Mouse (Mus musculus): ENCODE data around the gene Krt24. TPM values are rescaled to one million over a fixed set of nuclear protein-coding genes. Genes with fewer than 3 reads are reported as not detected.

Gene Krt24
- total and polyA plus RNA-seq, 3 experiments = not detected

GRCm38 (mm10) chr11:99231049-99231816 is 53.8 kb downstream of the Krt24 start (continued):
- TF ChIP-seq UBTF (IDR thresholded peaks at IDR 0.05; ENCODE audit: borderline replicate concordance, insufficient read depth, low read depth, low read length) (no peak), RCOR1 (IDR thresholded peaks at IDR 0.05; ENCODE audit: low read depth, low read length) (0 out of 2 replicates have a peak, but pooled peaks have one; percentile 21), MAZ (IDR thresholded peaks at IDR 0.05; ENCODE audit: low read depth, low read length) (no peak), ETS1 (IDR thresholded peaks at IDR 0.05; ENCODE audit: low read depth, low read length) (no peak)

GRCm38 (mm10) chr11:99230261-99231048 is 54.6 kb downstream of the Krt24 start, which contains the start of gene Smarce1:
Smarce1 (minus strand) TSS chr11:99231017.
- peak within 1 kb of the TSS; percentile 91 to 96 for H3K4me3 ChIP-seq (ENCODE audit: control insufficient read depth in 1 of 2, insufficient read depth in 1 of 2, low read depth in 2 of 2, low read length in 2 of 2)
- peak within 1 kb of the TSS; percentile 94 for H3K9ac ChIP-seq (ENCODE audit: control insufficient read depth, low read depth, low read length, poor library complexity, severe bottlenecking)
- H3K4me1 ChIP-seq (ENCODE audit: control insufficient read depth in 1 of 2, insufficient read depth in 2 of 2, low read length in 2 of 2) = peaks cover 8 to 14% of the 10 kb centered on the region in 2 experiments
- peaks cover 2 to 3% of the 10 kb centered on the region in 2 experiments; a peak in 3 of 4 replicates for H3K27me3 ChIP-seq (ENCODE audit: control insufficient read depth in 1 of 2, insufficient read depth in 2 of 2, low read length in 2 of 2)
- peak; percentile 92 for DNase-seq (ENCODE audit: low read depth, low spot score)
- H3K27ac ChIP-seq (ENCODE audit: control insufficient read depth, low read depth, low read length) = peak within 1 kb of the TSS; percentile 68
- no peaks in the 10 kb centered on the region for H3K9me3 ChIP-seq (replicated peaks; ENCODE audit: insufficient read depth, low read length)
- H3K36me3 ChIP-seq (ENCODE audit: control insufficient read depth in 1 of 2, insufficient read depth in 2 of 2, low read length in 2 of 2) = peaks cover 16 to 17% of the 10 kb centered on the region in 2 experiments
- H3K79me2 ChIP-seq (ENCODE audit: control insufficient read depth, insufficient read depth, low read length, poor library complexity) = peaks cover 29% of the 10 kb centered on the region
- TF ChIP-seq TBP (IDR thresholded peaks at IDR 0.05; ENCODE audit: low read depth, low read length) (0 out of 2 replicates have a peak, but pooled peaks have one; percentile 15), NELFE (IDR thresholded peaks at IDR 0.05; ENCODE audit: low read depth, low read length) (peak; percentile 86), TAL1 (IDR thresholded peaks at IDR 0.05; ENCODE audit: low read length) (no peak), POLR2AphosphoS5 (IDR thresholded peaks at IDR 0.05; ENCODE audit: borderline replicate concordance, low read depth, low read length) (no peak), HCFC1 (IDR thresholded peaks at IDR 0.05; ENCODE audit: low read depth, low read length) (peak; percentile 87), MXI1 (IDR thresholded peaks at IDR 0.05; ENCODE audit: low read depth, low read length) (0 out of 2 replicates have a peak, but pooled peaks have one; percentile 14), JUND (IDR thresholded peaks at IDR 0.05; ENCODE audit: low read depth, low read length) (no peak), USF1 (IDR thresholded peaks at IDR 0.05; ENCODE audit: low read depth, low read length) (no peak), MEF2A (IDR thresholded peaks at IDR 0.05; ENCODE audit: extremely low read depth, insufficient replicate concordance, low read depth, low read length, poor library complexity, severe bottlenecking) (no peak), RAD21 (IDR thresholded peaks at IDR 0.05; ENCODE audit: low read depth, low read length) (no peak), ZNF384 (IDR thresholded peaks at IDR 0.05; ENCODE audit: low read depth, low read length) (no peak), ZKSCAN1 (IDR thresholded peaks at IDR 0.05; ENCODE audit: low read depth, low read length) (no peak), POLR2AphosphoS2 (IDR thresholded peaks at IDR 0.05; ENCODE audit: low read length) (peak; percentile 37; the same call in 1 of the 2 replicates), CTCF (IDR thresholded peaks at IDR 0.05 in 2 of 3, conservative IDR thresholded peaks at IDR 0.05 in 1 of 3; ENCODE audit: control insufficient read depth in 1 of 3, insufficient read depth in 1 of 3, low read depth in 2 of 3, low read length in 3 of 3, poor library complexity in 1 of 3, severe bottlenecking in 1 of 3) (no peak), MAX (IDR thresholded peaks at IDR 0.05; ENCODE audit: low read length) (peak; percentile 51; the same call in 1 of the 2 replicates), ZC3H11A (IDR thresholded peaks at IDR 0.05; ENCODE audit: low read depth, low read length) (peak; percentile 100), BHLHE40 (IDR thresholded peaks at IDR 0.05; ENCODE audit: borderline replicate concordance, low read depth, low read length) (peak; percentile 87), ETS1 (IDR thresholded peaks at IDR 0.05; ENCODE audit: low read depth, low read length) (no peak), TCF12 (IDR thresholded peaks at IDR 0.05; ENCODE audit: low read depth, low read length) (no peak), UBTF (IDR thresholded peaks at IDR 0.05; ENCODE audit: borderline replicate concordance, insufficient read depth, low read depth, low read length) (no peak), SIN3A (IDR thresholded peaks at IDR 0.05; ENCODE audit: low read length) (peak; percentile 58), KAT2A (conservative IDR thresholded peaks at IDR 0.05; ENCODE audit: low read depth, low read length) (peak; percentile 72; the same call in 1 of the 2 replicates), MYC (IDR thresholded peaks at IDR 0.05; ENCODE audit: low read depth, low read length) (0 out of 2 replicates have a peak, but pooled peaks have one; percentile 32), ELF1 (IDR thresholded peaks at IDR 0.05; ENCODE audit: low read depth, low read length) (peak; percentile 73), EP300 (IDR thresholded peaks at IDR 0.05; ENCODE audit: low read depth in 1 of 2, low read length in 2 of 2) (no peak), SMC3 (IDR thresholded peaks at IDR 0.05; ENCODE audit: low read depth, low read length) (no peak), CHD2 (IDR thresholded peaks at IDR 0.05; ENCODE audit: low read length) (no peak), USF2 (IDR thresholded peaks at IDR 0.05; ENCODE audit: borderline replicate concordance in 1 of 2, insufficient read depth in 1 of 2, low read depth in 1 of 2, low read length in 2 of 2) (no peak), ZMIZ1 (IDR thresholded peaks at IDR 0.05; ENCODE audit: low read depth, low read length) (peak; percentile 65)
